Mouse (Mus musculus) bone marrow macrophage, adult 2 months (primary cell): ENCODE results near the gene Cnfn.

ENCODE experiments used
- CTCF ChIP-seq: IDR thresholded peaks from 2 replicates; pipeline ENCODE4 v1.5.1; 2012; ENCODE audit warnings: low read depth, mild to moderate bottlenecking, low read length, moderate library complexity
- POLR2A ChIP-seq: IDR thresholded peaks from 2 replicates; pipeline ENCODE4 v1.6.1; 2012; ENCODE audit warnings: mild to moderate bottlenecking, low read depth, low read length, borderline replicate concordance

GRCm38 (mm10) chr7:25376556-25376955, 7.0 kb upstream of the Cnfn start:
- TF ChIP-seq CTCF (no peak), POLR2A (no peak)
